Mouse (Mus musculus): Measurements from ENCODE around the gene Syde1.
"Not testable (repeated sequence)": the region's sequence is repeated elsewhere in the genome, so short reads cannot be mapped to it uniquely, and the experiment has no call there.

The Syde1 gene

GRCm38 (mm10) chr10:78591406-78592328 lies at the start of gene Syde1:
Gene Syde1, minus strand, starts transcription at chr10:78591964.
- peak; percentile 45 for DNase-seq (ENCODE audit: low spot score)

- DNase-seq (ENCODE audit: low spot score) = peak; percentile 13
Observed at GRCm38 (mm10) chr10:78632311-78632710, 40.5 kb upstream of the Syde1 start.

GRCm38 (mm10) chr10:78630194-78630593 lies 38.4 kb upstream of the Syde1 start:
- DNase-seq (ENCODE audit: low spot score) = no peak

GRCm38 (mm10) chr10:78623143-78623542 lies 31.4 kb upstream of the Syde1 start:
- not testable (repeated sequence) for DNase-seq (ENCODE audit: low spot score)

- no peak for DNase-seq (ENCODE audit: low spot score)
Observed at GRCm38 (mm10) chr10:78617974-78618373, 26.2 kb upstream of the Syde1 start, which contains the start of gene Olfr1357. Gene Olfr1357, minus strand, starts transcription at chr10:78618074.

- DNase-seq (ENCODE audit: low spot score) = no peak
Observed at GRCm38 (mm10) chr10:78607602-78608001, 15.8 kb upstream of the Syde1 start.

GRCm38 (mm10) chr10:78605080-78605479 lies 13.3 kb upstream of the Syde1 start:
- DNase-seq (ENCODE audit: low spot score) = no peak

- DNase-seq (ENCODE audit: low spot score) = no peak
Observed at GRCm38 (mm10) chr10:78599865-78600264, 8.1 kb upstream of the Syde1 start.

- DNase-seq (ENCODE audit: low spot score) = no peak
Observed at GRCm38 (mm10) chr10:78594566-78594965, 2.8 kb upstream of the Syde1 start.

- DNase-seq (ENCODE audit: low spot score) = no peak
Observed at GRCm38 (mm10) chr10:78594157-78594556, 2.4 kb upstream of the Syde1 start.

- DNase-seq (ENCODE audit: low spot score) = no peak
Observed at GRCm38 (mm10) chr10:78593736-78594135, 2.0 kb upstream of the Syde1 start.

- no peak for DNase-seq (ENCODE audit: low spot score)
Observed at GRCm38 (mm10) chr10:78592856-78593379, 1.2 kb upstream of the Syde1 start.

- no peak for DNase-seq (ENCODE audit: low spot score)
Observed at GRCm38 (mm10) chr10:78590744-78591143, 1.0 kb downstream of the Syde1 start.

- no peak for DNase-seq (ENCODE audit: low spot score)
Observed at GRCm38 (mm10) chr10:78589901-78590300, 1.9 kb downstream of the Syde1 start.

GRCm38 (mm10) chr10:78589291-78589690 lies 2.5 kb downstream of the Syde1 start:
- DNase-seq (ENCODE audit: low spot score) = no peak

- no peak for DNase-seq (ENCODE audit: low spot score)
Observed at GRCm38 (mm10) chr10:78586026-78586425, 5.7 kb downstream of the Syde1 start.

- no peak for DNase-seq (ENCODE audit: low spot score)
Observed at GRCm38 (mm10) chr10:78585606-78586005, 6.2 kb downstream of the Syde1 start.

- DNase-seq (ENCODE audit: low spot score) = no peak
Observed at GRCm38 (mm10) chr10:78584996-78585395, 6.8 kb downstream of the Syde1 start.

GRCm38 (mm10) chr10:78583939-78584338 lies 7.8 kb downstream of the Syde1 start:
- DNase-seq (ENCODE audit: low spot score) = no peak

- DNase-seq (ENCODE audit: low spot score) = no peak
Observed at GRCm38 (mm10) chr10:78583347-78583746, 8.4 kb downstream of the Syde1 start.

- DNase-seq (ENCODE audit: low spot score) = no peak
Observed at GRCm38 (mm10) chr10:78581121-78581520, 10.6 kb downstream of the Syde1 start.

- DNase-seq (ENCODE audit: low spot score) = no peak
Observed at GRCm38 (mm10) chr10:78578204-78578603, 13.6 kb downstream of the Syde1 start.

- DNase-seq (ENCODE audit: low spot score) = no peak
Observed at GRCm38 (mm10) chr10:78576435-78577184, 15.2 kb downstream of the Syde1 start.

Measured in urinary bladder, postnatal 25 days (tissue).